Mouse (Mus musculus) lung, postnatal 0 days (tissue): ENCODE data around the gene F2rl1.

Source experiments
- CTCF ChIP-seq: IDR thresholded peaks from 2 replicates; pipeline ENCODE4 v1.5.1; 2016; ENCODE audit warnings: antibody characterized with exemption, mild to moderate bottlenecking
- EP300 ChIP-seq: IDR thresholded peaks from 2 replicates; pipeline ENCODE4 v1.6.1; 2016; ENCODE audit warnings: antibody characterized with exemption, mild to moderate bottlenecking, control low read depth

GRCm38 (mm10) chr13:95484664-95485063 is 40.4 kb downstream of the F2rl1 start:
- TF ChIP-seq CTCF (no peak), EP300 (peak; percentile 81)
